Mouse (Mus musculus) forebrain, embryonic 15.5 days (tissue): Measurements from ENCODE around the gene Sufu. TPM values are rescaled to one million over a fixed set of nuclear protein-coding genes. Genes with fewer than 3 reads are reported as not detected.

Experiments used
- ATAC-seq: fragments of 200-750 bp; cut with Nextera tagmentation; replicated peaks from 2 replicates; pipeline ENCODE4 v1.8.0; 2017; ENCODE audit warnings: mild to moderate bottlenecking, moderate TSS enrichment, moderate library complexity
- H3K27ac ChIP-seq: fragments of 300-500 bp; sonication (generic); replicated peaks from 2 replicates; pipeline ENCODE4 v1.5.1; 2015; ENCODE audit warnings: mild to moderate bottlenecking, inconsistent platforms
- H3K27me3 ChIP-seq: fragments of 300-500 bp; sonication (generic); 2 replicates; pipeline ENCODE4 v1.6.1; 2015; ENCODE audit warnings: inconsistent platforms
- H3K36me3 ChIP-seq: fragments of 300-500 bp; sonication (generic); 2 replicates; pipeline ENCODE4 v1.6.1; 2015; ENCODE audit warnings: mild to moderate bottlenecking, inconsistent platforms
- H3K4me1 ChIP-seq: fragments of 300-500 bp; sonication (generic); 2 replicates; pipeline ENCODE4 v1.6.1; 2015; ENCODE audit warnings: inconsistent platforms
- H3K4me2 ChIP-seq: fragments of 300-500 bp; sonication (generic); replicated peaks from 2 replicates; pipeline ENCODE4 v1.6.1; 2015; ENCODE audit warnings: mild to moderate bottlenecking, inconsistent platforms
- H3K4me3 ChIP-seq: fragments of 300-500 bp; sonication (generic); 2 replicates; pipeline ENCODE4 v1.5.1; 2015; ENCODE audit warnings: mild to moderate bottlenecking, inconsistent platforms
- H3K9ac ChIP-seq: fragments of 300-500 bp; sonication (generic); replicated peaks from 2 replicates; pipeline ENCODE4 v1.6.1; 2015; ENCODE audit warnings: mild to moderate bottlenecking, inconsistent platforms
- H3K9me3 ChIP-seq: fragments of 300-500 bp; sonication (generic); 2 replicates; pipeline ENCODE4 v1.6.1; 2016; ENCODE audit warnings: inconsistent platforms
- WGBS: fragments of 180-500 bp; shearing (Covaris S2); methylation state at CpG from one replicate; pipeline ENCODE4 v1.1.7; 2015; ENCODE audit warnings: mixed read lengths; 5-methylcytosine and 5-hydroxymethylcytosine counted together
- polyA plus RNA-seq: library from polyadenylated mRNA; unstranded; fragments of >200 nt; fragmentation: Nextera tagmentation; extraction: Ambion mirVana; gene quantifications from 2 replicates; pipeline ENCODE4 v1.2.1, GENCODE M21; 2015

The Sufu gene
- polyA plus RNA-seq, 1 experiment from 2014 or later: 30.5 TPM

DNA sequence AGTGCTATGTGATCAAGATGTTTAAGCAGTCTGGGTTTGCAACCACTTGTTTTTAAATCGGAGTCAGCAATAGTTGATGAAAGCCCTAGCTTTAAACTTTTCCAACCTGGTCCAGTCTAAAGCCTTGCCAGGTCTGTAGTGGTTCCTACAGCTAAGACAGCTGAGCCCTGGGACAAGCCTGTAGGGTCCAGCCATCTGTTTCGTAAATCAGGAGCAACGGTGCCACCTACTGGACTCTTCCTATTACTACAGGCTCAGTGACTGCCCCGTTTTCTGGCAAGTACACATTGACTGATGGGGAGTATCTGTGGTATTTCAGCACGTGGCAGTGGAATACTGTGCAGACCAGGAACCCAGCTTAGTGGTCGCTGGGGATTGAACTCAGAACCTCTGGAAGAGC, 47.5 kb downstream of the Sufu start:
- ATAC-seq: peak; percentile 67
- Histone ChIP-seq H3K27ac (no peak overlapping the region), H3K4me1 (peaks cover 37% of the 10 kb centered on the region), H3K4me2 (no peak overlapping the region), H3K9me3 (no peaks in the 10 kb centered on the region), H3K36me3 (no peaks in the 10 kb centered on the region), H3K27me3 (no peaks in the 10 kb centered on the region), H3K9ac (no peak overlapping the region), H3K4me3 (no peak overlapping the region)
- WGBS: 6% methylated on average over 6 of the region's 6 CpGs

DNA sequence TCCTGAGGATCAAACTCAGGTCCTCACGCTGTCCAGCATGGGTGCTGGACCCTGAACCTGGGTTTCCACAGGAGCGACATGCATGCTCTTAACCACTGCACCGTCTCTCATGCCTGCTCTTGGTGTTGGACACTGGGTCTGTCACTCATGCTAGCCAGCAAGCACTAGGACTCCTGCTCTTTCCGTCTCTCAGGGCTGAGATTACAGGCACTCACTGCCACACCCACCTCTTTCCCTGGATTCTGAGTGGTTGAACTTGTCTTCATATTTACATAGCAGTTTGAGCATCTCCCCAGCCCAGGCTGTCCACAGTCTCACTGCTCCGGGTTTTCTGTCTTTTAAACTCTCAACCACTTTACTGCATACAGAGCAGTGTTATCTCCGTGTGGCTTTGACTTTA, 48.9 kb downstream of the Sufu start:
- Histone ChIP-seq H3K36me3 (no peaks in the 10 kb centered on the region), H3K9me3 (no peaks in the 10 kb centered on the region), H3K27ac (no peak overlapping the region), H3K4me2 (no peak overlapping the region), H3K4me3 (no peak overlapping the region), H3K4me1 (peaks cover 37% of the 10 kb centered on the region), H3K9ac (no peak overlapping the region), H3K27me3 (no peaks in the 10 kb centered on the region)
- WGBS: 67% methylated on average over 6 of the region's 6 CpGs
- ATAC-seq: no peak

DNA sequence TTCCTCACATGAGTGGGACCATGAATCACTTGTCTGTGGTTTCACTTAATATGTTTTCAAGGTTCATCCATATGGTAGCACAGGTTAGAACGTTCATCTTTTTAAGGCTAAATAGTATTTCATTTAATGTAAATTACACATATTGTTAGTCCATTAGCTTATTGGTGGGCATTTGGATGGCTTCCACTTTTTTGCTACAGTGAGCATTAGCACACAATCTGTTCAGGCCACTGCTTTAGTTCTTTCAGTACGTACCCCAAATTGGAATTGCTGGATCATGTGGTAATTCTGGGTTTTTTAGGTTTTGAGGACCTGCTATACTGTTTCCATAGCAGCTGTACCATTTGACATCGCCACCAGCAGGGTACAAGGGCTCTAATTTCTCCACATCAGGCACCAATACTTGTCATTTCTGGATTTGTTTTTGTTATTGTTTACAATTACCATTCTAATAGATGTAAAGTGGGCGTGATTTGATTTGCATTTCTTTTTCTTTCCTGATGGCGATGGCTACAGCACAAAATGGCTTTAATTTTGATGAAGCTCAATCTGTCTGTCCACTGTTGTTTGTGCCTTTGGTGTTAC, 49.8 kb downstream of the Sufu start:
- peak overlapping the region; percentile 81 for H3K27ac ChIP-seq
- no peaks in the 10 kb centered on the region for H3K27me3 ChIP-seq
- H3K4me1 ChIP-seq: peaks cover 37% of the 10 kb centered on the region
- no peak overlapping the region for H3K4me2 ChIP-seq
- no peak overlapping the region for H3K4me3 ChIP-seq
- no peaks in the 10 kb centered on the region for H3K9me3 ChIP-seq
- H3K9ac ChIP-seq: no peak overlapping the region
- 0 out of 2 replicates have a peak, but pooled peaks have one; percentile 29 for ATAC-seq
- WGBS: 24% methylated on average over 5 of the region's 5 CpGs
- 0 out of 2 replicates have a peak, but pooled peaks cover 3% of the 10 kb centered on the region for H3K36me3 ChIP-seq

DNA sequence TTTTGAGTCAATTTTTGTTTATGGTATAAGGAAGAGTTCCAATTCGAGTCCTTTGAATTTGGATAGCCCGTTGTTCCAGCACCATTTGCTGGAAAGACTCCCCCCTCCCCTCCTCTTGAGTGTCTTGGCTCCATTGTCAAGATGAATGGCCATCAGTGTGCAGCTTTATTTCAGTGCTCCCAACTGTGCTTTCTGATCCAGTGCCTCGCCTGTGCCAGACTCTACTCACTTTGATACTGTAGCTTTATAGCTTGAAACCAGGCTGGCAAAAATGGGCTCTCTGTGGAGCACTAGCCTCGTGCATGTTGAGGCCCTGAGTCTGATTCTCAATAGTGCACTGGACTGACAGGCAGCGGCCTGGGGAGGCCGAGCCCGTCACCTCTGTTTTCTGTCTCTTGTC, 50.4 kb downstream of the Sufu start:
- Histone ChIP-seq H3K36me3 (0 out of 2 replicates have a peak, but pooled peaks cover 3% of the 10 kb centered on the region), H3K9ac (no peak overlapping the region), H3K4me1 (peaks cover 41% of the 10 kb centered on the region), H3K4me3 (no peak overlapping the region), H3K27me3 (no peaks in the 10 kb centered on the region), H3K9me3 (no peaks in the 10 kb centered on the region), H3K27ac (peak overlapping the region; percentile 81), H3K4me2 (no peak overlapping the region)
- ATAC-seq: peak; percentile 31; the same call in 1 of the 2 replicates
- WGBS: 14% methylated on average over 7 of the region's 7 CpGs

DNA sequence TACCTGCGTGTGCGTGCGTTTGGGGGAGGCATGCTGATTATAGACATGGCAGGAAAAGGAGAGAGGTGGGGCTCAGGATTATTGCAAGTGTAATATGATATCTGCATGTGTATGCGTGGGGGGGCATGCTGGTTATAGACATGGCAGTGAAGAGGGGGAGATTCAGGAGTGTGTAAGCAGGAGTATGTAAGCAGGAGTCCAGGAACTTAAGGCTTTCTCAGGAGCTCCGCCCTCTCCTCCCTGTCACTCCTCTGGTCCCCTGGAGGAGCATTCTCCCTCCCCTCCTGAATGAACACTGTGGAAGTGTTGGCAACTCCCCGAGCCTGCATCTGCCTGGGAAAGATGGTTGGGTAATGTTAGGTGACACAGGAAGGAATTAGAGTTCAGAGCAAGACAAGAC, 51.2 kb downstream of the Sufu start:
- H3K36me3 ChIP-seq: 0 out of 2 replicates have a peak, but pooled peaks cover 3% of the 10 kb centered on the region
- no peak for ATAC-seq
- H3K9ac ChIP-seq: no peak overlapping the region
- no peaks in the 10 kb centered on the region for H3K9me3 ChIP-seq
- H3K4me3 ChIP-seq: no peak overlapping the region
- H3K27ac ChIP-seq: peak overlapping the region; percentile 81
- 50% methylated on average over 6 of the region's 6 CpGs for WGBS
- H3K4me1 ChIP-seq: peaks cover 44% of the 10 kb centered on the region
- no peak overlapping the region for H3K4me2 ChIP-seq
- no peaks in the 10 kb centered on the region for H3K27me3 ChIP-seq

DNA sequence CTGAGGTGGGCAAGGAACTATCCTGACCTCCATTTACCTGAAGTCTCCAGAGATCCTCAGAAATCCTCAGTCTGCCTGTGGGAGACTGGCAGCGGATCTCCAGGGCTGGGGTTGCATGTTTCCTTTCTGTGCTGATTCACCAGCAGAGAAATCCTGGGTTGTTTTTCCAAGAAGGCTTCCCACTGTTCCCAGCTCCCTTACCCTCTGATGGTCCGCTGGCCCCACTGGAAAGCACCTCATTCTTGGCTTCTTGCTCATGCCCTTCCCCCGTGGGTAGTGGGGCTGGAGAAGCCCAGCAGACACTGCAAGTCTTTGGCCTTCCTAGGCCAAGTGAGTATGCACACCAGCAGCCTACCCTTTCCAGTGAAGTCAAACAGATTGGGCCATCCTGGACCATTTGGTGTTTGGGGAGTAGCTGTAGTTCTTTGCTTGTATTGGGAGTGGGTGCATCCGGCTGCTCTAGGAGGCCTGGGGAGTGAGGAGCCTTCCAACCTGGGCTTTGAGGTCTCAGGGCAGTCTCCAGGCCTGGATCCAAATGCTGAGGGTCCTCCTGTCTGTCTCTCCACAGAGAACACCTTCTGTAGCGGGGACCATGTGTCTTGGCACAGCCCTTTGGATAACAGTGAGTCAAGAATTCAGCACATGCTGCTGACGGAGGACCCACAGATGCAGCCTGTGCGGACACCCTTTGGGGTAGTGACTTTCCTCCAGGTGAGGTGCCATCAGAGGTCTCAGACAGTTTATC, 52.7 kb downstream of the Sufu start:
- Histone ChIP-seq H3K4me2 (no peak overlapping the region), H3K36me3 (peaks cover 15% of the 10 kb centered on the region), H3K27ac (no peak overlapping the region), H3K27me3 (no peaks in the 10 kb centered on the region), H3K4me1 (peaks cover 34% of the 10 kb centered on the region), H3K9ac (no peak overlapping the region), H3K4me3 (no peak overlapping the region), H3K9me3 (no peaks in the 10 kb centered on the region)
- 86% methylated on average over 7 of the region's 7 CpGs for WGBS
- ATAC-seq: no peak

DNA sequence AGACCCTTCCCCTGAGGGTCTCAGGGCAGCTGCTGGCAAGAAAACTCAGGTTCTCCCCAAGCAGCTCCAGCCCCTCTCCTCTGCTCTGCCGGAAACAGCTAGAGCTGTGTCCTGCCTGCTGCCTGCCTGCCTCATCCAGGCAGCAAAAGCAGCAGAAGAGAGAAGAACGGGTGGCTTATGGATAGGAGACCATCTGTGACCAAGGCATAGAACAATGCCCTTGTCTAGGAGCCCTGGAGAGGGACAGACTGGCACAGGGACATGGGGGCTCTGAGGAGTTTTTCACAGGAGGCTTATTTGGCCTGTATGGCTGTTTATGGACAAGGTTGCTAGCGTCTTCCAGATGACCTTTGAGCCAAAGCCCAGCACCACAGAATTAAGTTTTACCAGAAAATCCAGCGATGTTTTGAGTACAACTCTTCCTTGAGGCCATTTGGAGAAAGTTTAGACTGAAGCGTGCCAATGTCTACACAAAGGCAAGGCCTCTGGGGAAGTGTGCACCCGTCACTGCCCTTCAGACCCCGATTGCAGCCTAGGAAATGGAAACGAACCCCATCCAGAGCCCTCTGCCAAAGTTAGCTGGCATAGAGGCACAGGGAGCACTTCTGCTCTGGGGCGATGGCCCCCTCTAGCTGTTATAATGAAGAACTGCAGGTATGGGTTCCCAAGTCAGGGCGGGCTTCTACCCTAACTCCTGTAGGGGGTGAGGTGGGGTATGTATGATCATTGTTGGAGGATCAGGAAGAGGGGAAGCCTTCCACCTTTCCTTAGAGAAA, 55.5 kb downstream of the Sufu start:
- Histone ChIP-seq H3K4me2 (no peak overlapping the region), H3K27ac (peak overlapping the region; percentile 76), H3K9ac (no peak overlapping the region), H3K4me1 (peaks cover 22% of the 10 kb centered on the region), H3K4me3 (no peak overlapping the region), H3K9me3 (no peaks in the 10 kb centered on the region), H3K27me3 (no peaks in the 10 kb centered on the region), H3K36me3 (peaks cover 23% of the 10 kb centered on the region)
- 34% methylated on average over 10 of the region's 10 CpGs for WGBS
- ATAC-seq: peak; percentile 57

DNA sequence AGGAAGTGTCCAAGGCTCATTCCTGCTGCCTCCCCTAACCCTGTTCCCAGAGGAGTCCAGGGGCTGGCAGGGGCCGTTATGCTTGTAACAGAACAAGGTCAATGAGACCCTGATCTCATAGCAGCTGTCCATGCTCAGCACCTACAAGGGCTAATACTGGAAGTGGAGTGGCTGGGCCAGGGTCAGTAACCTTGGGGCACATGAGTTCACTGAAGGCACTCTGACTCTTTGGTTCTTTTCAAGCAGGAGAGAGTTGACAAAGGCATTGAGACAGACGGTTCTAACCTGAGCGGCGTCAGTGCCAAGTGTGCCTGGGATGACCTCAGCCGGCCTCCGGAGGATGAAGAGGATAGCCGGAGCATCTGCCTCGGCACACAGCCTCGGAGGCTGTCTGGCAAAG, 56.2 kb downstream of the Sufu start:
- no peak overlapping the region for H3K9ac ChIP-seq
- H3K36me3 ChIP-seq: peaks cover 23% of the 10 kb centered on the region
- no peak overlapping the region for H3K27ac ChIP-seq
- no peak overlapping the region for H3K4me2 ChIP-seq
- no peaks in the 10 kb centered on the region for H3K9me3 ChIP-seq
- ATAC-seq: no peak
- 90% methylated on average over 9 of the region's 9 CpGs for WGBS
- H3K4me1 ChIP-seq: peaks cover 15% of the 10 kb centered on the region
- no peaks in the 10 kb centered on the region for H3K27me3 ChIP-seq
- H3K4me3 ChIP-seq: no peak overlapping the region

DNA sequence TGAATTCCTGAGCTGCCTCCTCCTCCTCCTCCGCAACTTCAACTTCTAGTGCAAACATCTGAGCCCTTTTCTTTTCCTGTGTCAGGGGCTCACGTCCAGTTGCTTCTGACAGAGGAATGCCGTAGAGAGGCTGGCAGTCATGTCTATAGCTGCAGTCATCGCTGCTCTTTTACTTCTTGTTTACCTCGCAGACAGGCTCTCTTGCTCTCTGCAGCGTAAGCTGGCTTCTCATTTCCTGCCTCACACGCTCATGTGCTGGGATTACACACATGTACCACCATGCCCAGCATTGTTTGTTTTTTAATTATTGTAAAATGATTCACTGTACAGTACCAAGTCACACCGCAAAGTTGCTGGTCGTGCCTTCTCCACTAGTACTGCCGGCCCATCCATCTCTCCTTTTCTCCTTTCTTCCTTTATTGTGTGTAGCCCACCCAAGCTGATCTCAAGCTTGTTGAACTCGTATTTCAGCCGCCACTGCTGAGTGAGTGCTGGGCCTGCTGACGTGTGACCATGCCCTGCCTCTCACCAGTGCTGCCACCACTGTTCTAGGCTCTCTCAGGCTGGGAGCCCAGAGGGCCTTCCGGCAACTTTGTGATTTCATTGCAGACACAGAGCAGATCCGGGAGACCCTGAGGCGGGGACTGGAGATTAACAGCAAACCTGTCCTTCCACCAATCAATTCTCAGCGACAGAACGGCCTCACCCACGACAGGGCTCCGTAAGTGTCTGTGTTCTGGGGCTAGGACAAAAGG, 57.6 kb downstream of the Sufu start:
- peaks cover 8% of the 10 kb centered on the region for H3K4me1 ChIP-seq
- no peak overlapping the region for H3K4me2 ChIP-seq
- WGBS: 84% methylated on average over 20 of the region's 20 CpGs
- H3K9me3 ChIP-seq: no peaks in the 10 kb centered on the region
- no peak overlapping the region; the same call in 1 of the 2 replicates for H3K27ac ChIP-seq
- no peak for ATAC-seq
- no peaks in the 10 kb centered on the region for H3K27me3 ChIP-seq
- H3K4me3 ChIP-seq: no peak overlapping the region
- no peak overlapping the region for H3K9ac ChIP-seq
- H3K36me3 ChIP-seq: peaks cover 23% of the 10 kb centered on the region

DNA sequence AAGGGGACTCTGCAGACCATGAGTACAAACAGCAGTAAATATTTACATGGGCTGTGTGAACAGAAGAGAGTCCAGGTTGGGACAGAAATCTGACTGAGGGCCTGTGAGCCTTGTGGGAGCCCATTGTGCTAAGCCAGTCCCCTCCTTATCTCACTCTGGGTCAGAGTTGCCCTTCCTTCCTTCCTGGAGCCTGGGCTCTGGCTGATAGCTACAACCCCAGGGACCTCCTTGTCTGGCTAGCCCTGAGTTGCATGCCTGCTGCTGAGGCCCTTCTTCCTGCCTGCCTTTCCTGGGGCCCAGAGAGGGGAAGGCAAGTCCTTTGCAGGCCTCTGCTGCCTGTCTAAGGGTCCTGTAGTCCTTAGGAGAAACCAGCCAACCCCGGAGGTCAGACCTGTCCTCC, 58.3 kb downstream of the Sufu start:
- H3K36me3 ChIP-seq: peaks cover 23% of the 10 kb centered on the region
- no peak for ATAC-seq

DNA sequence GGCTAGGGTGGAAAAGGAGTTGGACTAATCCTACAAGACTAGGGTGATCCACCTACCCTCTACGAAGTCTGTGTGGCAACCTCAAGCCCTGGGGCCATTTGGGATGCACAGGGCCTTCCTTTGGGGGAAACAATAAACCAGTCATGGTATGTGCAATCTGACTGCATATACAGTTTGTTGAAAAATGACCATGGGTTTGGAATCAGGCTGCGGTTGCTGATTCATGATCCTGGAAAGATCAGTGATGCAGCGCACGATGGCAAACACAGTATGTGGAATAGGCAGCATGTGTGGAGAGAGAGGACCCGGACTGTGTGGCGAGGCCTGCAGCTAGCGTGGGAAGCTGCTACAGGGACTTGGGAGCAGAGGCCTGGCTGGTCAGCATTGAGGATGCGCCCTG, 58.9 kb downstream of the Sufu start:
- Histone ChIP-seq H3K9me3 (no peaks in the 10 kb centered on the region), H3K27ac (no peak overlapping the region), H3K36me3 (peaks cover 23% of the 10 kb centered on the region), H3K9ac (no peak overlapping the region), H3K4me3 (no peak overlapping the region), H3K27me3 (no peaks in the 10 kb centered on the region), H3K4me1 (peaks cover 8% of the 10 kb centered on the region), H3K4me2 (no peak overlapping the region)
- no peak for ATAC-seq
- WGBS: 96% methylated on average over 8 of the region's 8 CpGs

More for the DNA sequence above, 58.3 kb downstream of the Sufu start:
- WGBS: 78% methylated on average over 1 of the region's 1 CpGs
- Histone ChIP-seq H3K9ac (no peak overlapping the region), H3K4me2 (no peak overlapping the region), H3K27ac (no peak overlapping the region), H3K4me3 (no peak overlapping the region), H3K9me3 (no peaks in the 10 kb centered on the region), H3K27me3 (no peaks in the 10 kb centered on the region), H3K4me1 (peaks cover 8% of the 10 kb centered on the region)
